Mouse (Mus musculus): ENCODE data around the gene S100a3. TPM values are rescaled to one million over a fixed set of nuclear protein-coding genes. Genes with fewer than 3 reads are reported as not detected.
A peak's percentile ranks its signal among the peaks of the same experiment; 100 is the strongest.

S100a3 gene
- polyA plus RNA-seq, 1 experiment from 2014 or later: not detected

DNA sequence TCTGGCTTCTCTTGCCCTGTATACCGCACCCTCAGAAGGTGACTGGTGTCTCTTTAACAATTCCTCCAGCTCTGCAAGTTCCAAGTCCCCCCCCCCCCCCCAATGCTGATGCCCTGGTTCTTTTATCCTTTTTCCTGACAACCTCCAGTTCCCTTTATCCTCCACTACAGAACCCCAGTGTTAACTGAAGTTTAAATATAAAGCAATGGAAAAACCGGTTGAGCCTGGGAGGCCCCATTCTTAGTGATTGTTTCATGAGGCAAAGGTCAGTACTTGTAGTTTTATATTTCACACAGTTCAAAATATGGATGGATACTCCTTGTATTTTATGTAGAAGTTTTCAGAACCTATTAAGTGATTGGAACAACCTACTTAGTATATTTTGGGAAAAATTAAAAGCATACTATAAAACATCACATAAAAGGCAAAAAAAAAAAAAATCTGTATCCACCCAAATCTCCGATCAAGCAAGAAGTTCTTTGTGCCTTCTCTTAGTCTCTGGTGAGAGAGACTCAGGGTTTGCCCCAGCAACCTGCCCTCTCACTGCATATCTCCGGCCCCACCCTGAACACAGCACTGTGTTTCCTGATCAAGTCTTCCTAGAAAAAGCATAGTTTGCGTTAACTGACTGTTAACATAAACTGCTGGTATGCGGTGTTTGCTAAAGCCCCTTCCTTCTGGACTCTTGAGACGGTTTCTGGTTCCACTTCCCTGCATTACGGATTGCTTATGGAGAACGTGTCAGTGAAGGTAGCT, 66.1 kb downstream of the S100a3 start:
- no peaks in the 10 kb centered on the region for H3K9me3 ChIP-seq (replicated peaks)
- H3K27me3 ChIP-seq (ENCODE audit: low read depth, poor library complexity, severe bottlenecking): no peaks in the 10 kb centered on the region
- peak overlapping the region; percentile 42; the same call in 1 of the 2 replicates for H3K27ac ChIP-seq (replicated peaks)
- no peaks in the 10 kb centered on the region for H3K36me3 ChIP-seq
- H3K4me1 ChIP-seq: peaks cover 23% of the 10 kb centered on the region
- DNase-seq (ENCODE audit: low spot score): no peak
- no peak overlapping the region for H3K4me3 ChIP-seq
- 79% methylated on average over 9 of the region's 9 CpGs for WGBS

DNA sequence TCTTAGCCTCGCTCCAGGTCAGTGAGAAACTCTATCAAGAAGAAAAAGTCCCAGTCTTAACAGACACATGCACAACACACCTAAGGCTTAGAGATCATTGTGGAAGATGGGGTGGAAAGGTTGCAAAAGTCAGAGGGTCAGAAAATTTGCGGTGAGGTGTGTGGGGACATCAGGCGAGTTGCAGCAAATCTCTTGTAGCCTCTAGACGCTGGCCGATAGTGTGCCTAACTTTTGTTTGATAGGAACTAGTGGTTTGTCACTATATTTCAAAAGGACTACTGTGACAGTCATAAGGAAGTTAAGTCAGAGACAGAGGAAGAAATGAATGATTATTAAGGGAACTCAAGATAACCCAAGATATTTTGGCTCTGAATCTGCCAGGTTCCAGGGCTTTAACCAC, 67.0 kb downstream of the S100a3 start:
- Histone ChIP-seq H3K27ac (replicated peaks) (no peak overlapping the region), H3K27me3 (ENCODE audit: low read depth, poor library complexity, severe bottlenecking) (no peaks in the 10 kb centered on the region), H3K36me3 (no peaks in the 10 kb centered on the region), H3K4me1 (peaks cover 23% of the 10 kb centered on the region), H3K4me3 (no peak overlapping the region), H3K9me3 (replicated peaks) (no peaks in the 10 kb centered on the region)
- DNase-seq (ENCODE audit: low spot score): no peak
- WGBS: 93% methylated on average over 5 of the region's 5 CpGs

DNA sequence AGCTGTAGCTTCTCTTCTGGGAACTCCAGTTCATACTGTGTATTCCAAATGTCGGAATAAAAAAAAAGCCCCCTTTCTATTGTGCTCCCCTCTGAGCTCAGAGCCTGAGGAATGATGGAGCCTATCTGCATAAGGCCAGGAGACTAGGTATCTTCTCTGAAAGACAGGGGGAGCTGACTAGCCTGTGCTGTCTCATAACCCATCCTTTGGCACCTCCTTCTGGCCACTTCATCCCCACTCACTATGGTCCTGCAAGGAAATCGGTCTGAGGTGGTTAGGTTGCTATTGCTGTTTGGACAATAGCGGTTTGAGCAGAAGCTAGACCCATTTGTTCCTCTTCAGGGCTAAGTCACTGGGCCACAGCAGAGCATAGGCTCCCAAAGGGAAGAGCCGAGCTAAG, 67.4 kb downstream of the S100a3 start:
- H3K9me3 ChIP-seq (replicated peaks): no peaks in the 10 kb centered on the region
- H3K36me3 ChIP-seq: no peaks in the 10 kb centered on the region
- no peak overlapping the region for H3K4me3 ChIP-seq
- DNase-seq (ENCODE audit: low spot score): no peak
- WGBS: 60% methylated on average over 4 of the region's 4 CpGs
- H3K4me1 ChIP-seq: peaks cover 21% of the 10 kb centered on the region
- no peak overlapping the region for H3K27ac ChIP-seq (replicated peaks)
- H3K27me3 ChIP-seq (ENCODE audit: low read depth, poor library complexity, severe bottlenecking): no peaks in the 10 kb centered on the region

DNA sequence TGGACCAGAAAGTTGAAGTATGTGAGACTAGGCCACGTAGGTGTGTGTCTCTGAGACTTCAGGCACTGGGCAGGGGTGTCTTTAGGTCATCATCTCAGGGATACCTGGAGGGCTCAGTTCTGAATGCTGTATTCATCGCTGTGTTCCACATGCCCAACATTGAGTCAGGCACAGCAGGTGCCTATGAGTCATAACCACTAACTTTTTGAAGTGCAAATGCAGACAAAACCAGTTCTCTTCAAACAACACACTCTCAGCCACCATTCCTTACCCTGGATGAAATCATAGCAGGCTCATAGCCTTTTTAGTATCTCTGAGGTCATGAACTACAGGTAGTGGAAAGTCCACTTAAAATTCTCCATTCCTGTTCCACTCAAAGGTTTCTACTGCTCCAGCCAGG, 68.9 kb downstream of the S100a3 start:
- 80% methylated on average over 2 of the region's 2 CpGs for WGBS
- no peak for DNase-seq (ENCODE audit: low spot score)

DNA sequence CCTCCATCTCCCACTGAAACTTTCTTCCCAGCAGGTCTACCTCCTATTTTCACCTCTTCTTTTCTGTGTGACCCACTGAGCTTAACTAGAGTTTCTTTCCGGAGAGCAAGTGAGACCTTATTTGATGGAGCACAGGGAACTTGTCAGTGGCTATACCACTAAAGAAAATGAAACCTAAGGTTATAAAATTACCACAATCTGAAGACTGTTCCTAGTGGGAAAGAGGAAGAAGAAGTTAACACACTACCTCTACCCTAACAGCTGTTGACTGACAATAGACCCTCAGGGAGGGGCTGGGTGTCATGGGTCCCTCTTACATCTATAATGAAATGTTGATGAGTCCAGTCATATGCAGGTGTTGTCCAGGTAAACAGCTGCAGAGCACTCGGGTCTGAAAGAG, 71.6 kb downstream of the S100a3 start:
- WGBS: 84% methylated on average over 2 of the region's 2 CpGs

More for the DNA sequence above, 68.9 kb downstream of the S100a3 start:
- peaks cover 7% of the 10 kb centered on the region for H3K4me1 ChIP-seq
- no peak overlapping the region for H3K27ac ChIP-seq (replicated peaks)
- no peak overlapping the region for H3K4me3 ChIP-seq
- H3K36me3 ChIP-seq: no peaks in the 10 kb centered on the region
- no peaks in the 10 kb centered on the region for H3K27me3 ChIP-seq (ENCODE audit: low read depth, poor library complexity, severe bottlenecking)
- no peaks in the 10 kb centered on the region for H3K9me3 ChIP-seq (replicated peaks)

DNA sequence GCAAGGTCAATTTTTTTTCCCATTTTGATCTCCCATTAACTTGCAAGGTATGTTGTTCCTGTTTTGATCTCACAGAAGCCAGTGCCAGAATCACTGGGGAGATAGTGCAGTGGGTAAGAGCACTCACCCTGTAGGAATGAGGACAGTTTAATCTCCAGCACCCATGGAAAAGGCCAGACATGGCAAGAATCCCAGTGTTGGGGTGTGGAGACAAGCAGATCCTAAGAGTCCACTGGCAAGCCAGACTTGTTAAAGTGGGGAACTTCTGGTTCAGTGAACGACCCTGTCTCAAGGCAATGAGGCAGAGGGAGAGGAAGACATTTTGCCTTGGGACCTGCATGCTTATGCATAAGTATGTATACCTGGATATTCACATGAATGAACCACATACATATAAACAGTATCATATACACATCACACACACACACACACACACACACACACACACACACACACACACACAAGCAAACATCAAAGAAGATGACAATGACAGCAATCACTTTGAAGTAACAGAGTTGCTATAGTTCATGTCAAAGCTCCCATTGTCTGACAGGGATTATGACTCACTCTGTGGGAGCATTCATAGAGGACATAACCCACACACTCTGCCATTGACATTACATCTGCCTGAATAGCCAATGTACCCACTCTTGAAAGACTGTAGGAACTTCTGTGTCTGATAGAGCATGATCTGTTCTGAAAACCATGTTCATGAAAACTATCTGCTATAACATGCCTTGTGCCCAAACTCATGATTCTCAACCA, 78.3 kb downstream of the S100a3 start:
- H3K9me3 ChIP-seq (replicated peaks): no peaks in the 10 kb centered on the region
- 82% methylated on average over 1 of the region's 1 CpGs for WGBS
- no peak for DNase-seq (ENCODE audit: low spot score)
- no peaks in the 10 kb centered on the region for H3K4me1 ChIP-seq
- H3K27me3 ChIP-seq (ENCODE audit: low read depth, poor library complexity, severe bottlenecking): no peaks in the 10 kb centered on the region
- H3K36me3 ChIP-seq: no peaks in the 10 kb centered on the region
- no peak overlapping the region for H3K4me3 ChIP-seq
- no peak overlapping the region for H3K27ac ChIP-seq (replicated peaks)

More for the DNA sequence above, 71.6 kb downstream of the S100a3 start:
- Histone ChIP-seq H3K27me3 (ENCODE audit: low read depth, poor library complexity, severe bottlenecking) (no peaks in the 10 kb centered on the region), H3K4me3 (no peak overlapping the region), H3K36me3 (no peaks in the 10 kb centered on the region), H3K27ac (replicated peaks) (no peak overlapping the region), H3K4me1 (no peaks in the 10 kb centered on the region), H3K9me3 (replicated peaks) (no peaks in the 10 kb centered on the region)
- DNase-seq (ENCODE audit: low spot score): no peak

DNA sequence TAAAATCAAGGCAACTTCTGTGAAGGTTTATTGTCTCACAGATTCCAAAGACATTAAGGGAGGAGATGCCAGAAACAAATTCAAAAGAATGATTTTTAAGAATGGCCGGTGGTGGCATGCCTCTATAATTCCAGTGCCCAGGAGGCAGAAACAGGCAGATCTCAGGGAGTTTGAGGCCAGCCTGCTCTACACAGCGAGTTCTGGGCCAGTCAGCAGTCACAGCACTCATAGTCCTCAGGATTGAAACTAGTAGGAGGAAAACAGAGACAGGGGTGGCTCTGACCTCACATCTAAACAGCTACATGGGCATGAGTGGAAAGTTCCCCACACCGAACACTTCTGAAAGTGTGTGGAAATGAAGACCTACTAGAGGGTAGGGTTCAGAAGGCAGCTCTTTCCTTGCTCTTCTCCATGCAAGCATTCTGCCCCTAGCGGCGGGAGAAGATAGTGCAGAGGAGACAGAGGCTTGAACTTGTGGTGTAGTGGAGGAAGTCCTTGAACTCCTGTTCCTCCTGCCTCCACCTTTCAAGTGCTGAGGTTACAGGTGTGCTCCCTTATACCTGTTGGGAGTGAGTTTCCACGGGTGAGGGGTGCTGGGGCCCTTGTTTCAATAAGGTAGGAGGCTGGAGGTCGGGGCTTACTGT, 79.3 kb downstream of the S100a3 start:
- DNase-seq (ENCODE audit: low spot score): peak; percentile 43

DNA sequence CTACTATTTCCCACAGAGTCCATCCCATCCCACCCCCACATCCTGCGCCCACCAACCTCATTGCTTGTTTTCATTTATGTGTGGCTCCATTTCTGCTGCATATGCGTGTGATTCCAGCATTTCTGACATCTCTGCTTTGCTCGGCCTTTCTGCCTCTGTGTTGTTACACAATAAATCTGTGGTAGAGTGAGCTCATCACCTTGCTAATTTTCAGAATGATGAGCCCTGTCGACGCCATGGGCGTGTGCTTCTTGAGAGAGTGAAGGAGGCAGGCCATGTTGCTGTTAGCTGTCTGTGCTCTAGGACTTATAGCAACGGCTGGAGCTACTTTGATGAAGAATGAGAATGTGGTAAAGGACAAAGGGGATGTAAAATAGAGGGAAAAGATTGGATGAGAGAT, 80.6 kb downstream of the S100a3 start:
- Histone ChIP-seq H3K4me1 (no peaks in the 10 kb centered on the region), H3K27ac (replicated peaks) (no peak overlapping the region), H3K27me3 (ENCODE audit: low read depth, poor library complexity, severe bottlenecking) (no peaks in the 10 kb centered on the region), H3K9me3 (replicated peaks) (no peaks in the 10 kb centered on the region), H3K4me3 (no peak overlapping the region), H3K36me3 (no peaks in the 10 kb centered on the region)
- DNase-seq (ENCODE audit: low spot score): no peak
- whole genome bisulfite sequencing: 85% methylated on average over 7 of the region's 7 CpGs

More for the DNA sequence above, 79.3 kb downstream of the S100a3 start:
- no peak overlapping the region for H3K4me3 ChIP-seq
- WGBS: 46% methylated on average over 7 of the region's 7 CpGs
- H3K27me3 ChIP-seq (ENCODE audit: low read depth, poor library complexity, severe bottlenecking): no peaks in the 10 kb centered on the region
- no peaks in the 10 kb centered on the region for H3K4me1 ChIP-seq
- no peak overlapping the region for H3K27ac ChIP-seq (replicated peaks)
- no peaks in the 10 kb centered on the region for H3K9me3 ChIP-seq (replicated peaks)
- H3K36me3 ChIP-seq: no peaks in the 10 kb centered on the region

DNA sequence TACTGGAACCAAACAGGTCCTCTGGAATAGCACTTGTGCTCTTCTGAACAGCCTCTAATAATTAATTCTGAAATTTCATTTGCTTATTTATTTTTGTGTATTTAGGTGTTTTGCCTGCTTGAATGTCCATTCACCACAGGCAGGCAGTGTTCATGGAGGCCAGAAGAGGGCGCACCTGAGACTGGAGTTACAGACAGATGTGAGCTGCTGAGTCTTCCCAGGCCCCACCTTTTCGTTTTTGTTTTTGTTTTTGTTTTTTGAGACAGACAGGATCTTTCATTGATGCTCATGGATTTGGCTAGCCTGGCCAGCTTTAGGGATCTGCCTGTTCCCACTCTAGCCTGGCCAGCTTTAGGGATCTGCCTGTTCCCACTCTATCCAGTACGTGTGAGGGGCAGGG, 83.8 kb downstream of the S100a3 start:
- H3K9me3 ChIP-seq (replicated peaks): no peaks in the 10 kb centered on the region
- no peak overlapping the region for H3K4me3 ChIP-seq
- no peaks in the 10 kb centered on the region for H3K36me3 ChIP-seq
- H3K27ac ChIP-seq (replicated peaks): no peak overlapping the region
- H3K4me1 ChIP-seq: no peaks in the 10 kb centered on the region
- H3K27me3 ChIP-seq (ENCODE audit: low read depth, poor library complexity, severe bottlenecking): no peaks in the 10 kb centered on the region
- 57% methylated on average over 3 of the region's 3 CpGs for WGBS
- peak; percentile 23 for DNase-seq (ENCODE audit: low spot score)

DNA sequence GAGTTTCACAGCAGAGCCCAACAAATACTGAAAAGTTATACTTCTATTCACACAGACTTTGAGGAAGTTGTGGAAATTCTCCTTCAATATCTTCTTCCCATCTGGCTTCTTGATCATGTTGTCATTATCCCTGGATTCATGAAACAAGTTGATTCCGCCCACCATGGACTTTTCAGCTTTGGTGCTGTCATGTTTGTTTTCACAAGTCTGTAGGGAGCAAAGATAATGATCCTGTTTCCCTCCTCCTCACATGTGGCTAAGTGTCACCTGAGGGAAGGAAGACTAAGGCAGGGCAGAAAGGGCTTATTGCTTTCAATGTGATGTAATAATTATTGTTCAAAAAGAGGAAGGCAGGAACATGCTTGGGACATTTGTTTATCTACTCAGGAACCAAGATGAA, 86.9 kb downstream of the S100a3 start:
- 85% methylated on average over 1 of the region's 1 CpGs for WGBS
- DNase-seq (ENCODE audit: low spot score): no peak

DNA sequence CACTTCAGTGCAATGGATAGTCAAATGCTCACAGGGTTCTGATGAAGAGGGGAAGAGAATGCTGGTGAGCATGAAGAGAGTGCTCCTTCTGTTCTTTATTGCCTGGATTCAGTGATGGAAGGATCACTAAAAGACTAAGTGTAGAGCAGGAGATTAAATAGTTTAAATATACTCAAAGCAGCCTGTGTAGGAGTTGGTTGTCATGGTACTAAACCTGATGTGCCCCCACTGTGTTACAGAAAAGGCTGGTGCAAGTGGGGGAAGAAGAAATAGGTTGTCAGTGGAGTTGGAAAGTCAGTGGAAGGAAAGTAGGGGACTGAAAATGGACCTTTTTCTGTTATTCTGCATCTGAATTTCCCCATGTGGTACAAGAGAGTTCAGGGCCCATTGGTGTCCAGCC, 88.6 kb downstream of the S100a3 start:
- Histone ChIP-seq H3K4me3 (no peak overlapping the region), H3K4me1 (no peaks in the 10 kb centered on the region), H3K36me3 (no peaks in the 10 kb centered on the region), H3K9me3 (replicated peaks) (no peaks in the 10 kb centered on the region), H3K27me3 (ENCODE audit: low read depth, poor library complexity, severe bottlenecking) (no peaks in the 10 kb centered on the region), H3K27ac (replicated peaks) (no peak overlapping the region)
- DNase-seq (ENCODE audit: low spot score): no peak

More for the DNA sequence above, 86.9 kb downstream of the S100a3 start:
- no peaks in the 10 kb centered on the region for H3K27me3 ChIP-seq (ENCODE audit: low read depth, poor library complexity, severe bottlenecking)
- H3K4me1 ChIP-seq: no peaks in the 10 kb centered on the region
- H3K4me3 ChIP-seq: no peak overlapping the region
- H3K36me3 ChIP-seq: no peaks in the 10 kb centered on the region
- H3K27ac ChIP-seq (replicated peaks): no peak overlapping the region
- H3K9me3 ChIP-seq (replicated peaks): no peaks in the 10 kb centered on the region

DNA sequence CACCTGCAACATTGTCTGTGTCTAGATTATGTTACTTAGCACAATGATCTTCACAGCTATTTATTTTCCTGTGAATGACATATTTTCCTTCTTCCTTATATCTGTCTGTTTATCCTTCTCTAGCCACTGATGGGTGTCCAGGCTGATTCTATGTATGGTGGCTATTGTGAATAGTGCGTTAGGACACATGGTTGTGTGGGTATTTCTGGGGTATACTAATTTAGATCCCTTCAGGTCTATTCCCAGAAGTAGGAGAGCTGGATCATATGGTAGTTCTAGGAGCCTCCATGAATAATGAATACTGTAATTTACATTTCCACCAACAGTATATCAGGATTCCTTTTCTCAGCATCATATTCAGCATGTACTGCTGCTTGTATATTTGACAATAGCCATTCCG, 89.5 kb downstream of the S100a3 start:
- Histone ChIP-seq H3K27me3 (ENCODE audit: low read depth, poor library complexity, severe bottlenecking) (no peaks in the 10 kb centered on the region), H3K27ac (replicated peaks) (no peak overlapping the region), H3K36me3 (no peaks in the 10 kb centered on the region), H3K4me3 (no peak overlapping the region), H3K9me3 (replicated peaks) (no peaks in the 10 kb centered on the region), H3K4me1 (no peaks in the 10 kb centered on the region)
- WGBS: 85% methylated on average over 2 of the region's 2 CpGs
- no peak for DNase-seq (ENCODE audit: low spot score)

All from midbrain, embryonic 10.5 days (tissue).